Mouse (Mus musculus) ZHBTc4 (cell line): Measurements from ENCODE around the gene Ces1g.

ENCODE experiments used
- DNase-seq: peaks from one replicate; pipeline ENCODE4 v3.0.0-alpha.2; 2011; ENCODE audit warnings: low read depth, low spot score

Gene Ces1g

DNA sequence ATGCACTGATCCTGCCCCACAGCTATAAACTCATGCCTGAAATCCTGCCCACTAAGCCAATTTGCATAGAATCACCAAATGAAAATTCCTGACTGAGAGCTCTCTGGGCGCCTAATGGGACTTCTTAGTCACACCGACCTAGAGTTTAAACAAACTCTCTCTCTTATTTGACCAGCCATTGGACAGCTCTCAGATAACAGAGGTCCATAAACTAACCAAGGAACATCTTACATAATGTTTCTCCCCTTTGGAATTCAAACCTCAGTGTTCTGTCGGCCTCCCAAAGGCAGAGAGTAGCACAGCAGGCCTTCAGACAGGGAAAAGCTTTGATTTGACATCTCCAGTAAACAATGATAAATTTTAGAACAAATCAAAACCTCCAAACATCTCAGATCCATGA, at the start of gene Ces1g:
Gene Ces1g (minus strand): TSS at position 102 of the 400 bp plus-strand sequence.
- no peak for DNase-seq

DNA sequence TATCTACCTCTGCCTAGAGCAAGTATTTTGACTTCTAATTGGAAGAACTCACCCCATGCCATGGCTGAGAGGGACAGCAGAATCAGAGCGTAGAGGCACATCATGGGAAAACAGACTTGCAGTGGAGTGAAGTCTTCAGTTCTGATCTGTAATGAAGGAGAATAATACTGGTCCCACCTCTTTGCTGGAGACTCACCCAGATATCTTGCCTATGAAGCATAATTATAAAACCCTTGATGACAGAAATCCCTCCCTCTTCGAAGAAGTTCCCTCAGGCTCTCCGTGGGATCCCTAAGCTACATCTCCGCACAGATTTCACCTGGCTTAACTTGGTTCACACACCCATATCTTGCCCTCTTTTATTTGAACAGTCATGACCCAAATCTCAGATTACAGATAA, 42.5 kb upstream of the Ces1g start, which contains the start of gene Ces1h:
Gene Ces1h (minus strand): TSS at position 101 of the 400 bp plus-strand sequence.
- DNase-seq, result no peak

DNA sequence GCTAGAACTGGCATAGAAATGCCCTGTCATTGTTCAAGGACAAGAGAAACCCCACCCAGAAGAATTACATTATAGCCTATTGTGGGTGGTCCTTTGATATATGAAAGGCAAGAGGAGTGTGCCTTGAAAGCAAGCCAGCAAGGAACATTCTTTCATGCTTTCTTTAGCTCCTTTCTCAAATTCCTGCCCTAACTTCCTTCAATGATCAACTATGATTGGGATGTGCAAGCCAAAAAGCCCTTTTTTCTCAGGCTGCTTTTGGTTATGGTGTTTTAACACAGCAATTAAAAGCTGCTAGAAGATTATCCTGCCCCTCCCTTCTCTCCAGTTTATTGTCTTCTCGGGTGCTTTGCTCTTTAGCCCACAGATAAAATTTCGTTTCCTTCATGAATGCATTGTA, 32.4 kb upstream of the Ces1g start:
- peak; percentile 19 for DNase-seq

DNA sequence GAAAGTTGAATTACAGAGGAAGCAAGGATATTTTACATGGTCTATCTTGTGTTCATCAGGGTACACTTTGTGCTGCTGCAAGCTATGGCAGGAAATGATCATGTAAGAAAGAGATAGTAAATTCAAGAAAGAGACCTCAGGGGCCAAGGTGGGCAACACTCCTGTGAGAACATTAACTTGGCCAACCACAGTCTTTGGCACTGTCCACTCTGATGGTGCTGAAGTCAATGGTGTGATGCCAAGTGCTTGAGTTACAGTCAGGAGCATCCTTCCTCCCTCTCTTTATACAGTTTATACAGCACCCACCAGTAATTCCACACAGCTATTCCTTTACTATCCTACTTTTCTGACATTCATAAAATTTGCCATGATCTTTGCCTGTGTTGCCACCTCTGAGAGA, 23.0 kb upstream of the Ces1g start:
- DNase-seq, result peak; percentile 17

DNA sequence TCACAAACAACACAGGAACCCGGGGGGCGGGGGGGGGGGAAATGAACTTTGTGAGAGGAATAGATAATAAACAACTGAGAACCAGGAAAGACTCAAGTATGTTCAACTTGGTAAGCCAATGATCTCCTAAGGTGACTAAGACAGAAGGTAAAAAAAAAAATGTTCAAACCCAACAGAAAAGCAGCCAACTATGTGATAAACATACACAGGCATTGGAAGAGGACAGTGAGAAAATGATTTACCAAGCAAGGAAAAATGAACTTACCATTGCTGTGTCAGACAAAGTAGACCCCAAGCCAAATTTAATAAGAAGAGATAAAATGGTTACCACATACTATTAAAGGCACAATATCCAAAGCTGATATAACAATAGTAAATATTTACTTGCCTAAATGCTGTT, 2.4 kb upstream of the Ces1g start:
- no peak for DNase-seq

DNA sequence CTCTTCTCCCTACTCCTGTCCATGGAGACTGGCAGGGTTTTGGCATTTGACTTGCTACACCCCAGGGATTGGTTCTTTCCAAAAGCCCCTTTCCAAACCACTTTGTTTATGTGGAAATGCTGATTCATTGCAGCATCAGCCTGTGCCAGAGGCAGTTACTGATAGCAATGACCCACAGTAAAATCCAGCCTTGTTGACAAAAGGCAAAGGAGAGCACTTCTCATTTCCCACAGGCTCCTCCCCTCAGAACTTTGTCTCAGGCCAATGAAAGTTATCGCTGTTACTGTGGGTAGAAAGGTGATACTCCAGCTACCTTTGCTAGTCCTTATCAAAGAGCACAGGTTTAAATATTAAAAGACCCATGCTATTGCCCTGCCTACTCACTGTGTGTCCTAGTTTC, 4.4 kb downstream of the Ces1g start:
- no peak for DNase-seq

DNA sequence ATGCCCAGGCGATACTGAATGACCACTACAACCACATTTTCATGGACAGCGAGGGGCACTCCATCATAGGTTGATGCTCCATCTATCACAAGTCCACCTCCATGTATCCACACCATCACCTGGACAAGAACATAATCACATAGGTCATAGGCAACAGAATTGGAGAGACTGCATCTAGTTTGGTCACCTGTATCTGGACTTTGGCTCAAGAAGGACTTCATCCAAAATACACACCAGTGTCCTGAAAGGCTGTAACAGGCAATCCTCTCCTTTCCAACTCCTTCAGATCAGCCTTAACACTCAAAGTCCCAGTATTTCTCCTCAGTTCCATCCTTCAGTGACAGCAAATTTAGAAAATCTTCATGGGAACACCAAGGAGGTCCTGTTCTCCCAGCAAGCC, 6.0 kb downstream of the Ces1g start:
- no peak for DNase-seq

DNA sequence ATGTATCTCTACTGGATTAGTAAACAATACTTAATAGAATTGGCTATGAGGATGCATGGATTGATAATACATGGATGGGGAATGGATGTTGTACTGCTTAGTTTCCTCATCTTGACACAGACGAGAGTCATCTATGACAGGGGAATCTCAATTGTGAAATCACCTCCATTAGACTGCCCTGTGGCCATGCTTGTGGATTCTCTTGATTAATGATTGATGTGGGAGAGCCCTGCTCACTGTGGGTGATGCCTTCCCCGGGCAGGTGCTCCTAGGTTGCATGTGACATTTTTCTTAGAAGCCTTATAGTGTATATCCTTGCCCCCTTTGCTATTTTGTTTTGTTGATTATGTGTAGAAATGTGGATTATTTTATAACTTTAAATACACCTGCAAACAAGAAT, 12.0 kb downstream of the Ces1g start:
- DNase-seq, result no peak

DNA sequence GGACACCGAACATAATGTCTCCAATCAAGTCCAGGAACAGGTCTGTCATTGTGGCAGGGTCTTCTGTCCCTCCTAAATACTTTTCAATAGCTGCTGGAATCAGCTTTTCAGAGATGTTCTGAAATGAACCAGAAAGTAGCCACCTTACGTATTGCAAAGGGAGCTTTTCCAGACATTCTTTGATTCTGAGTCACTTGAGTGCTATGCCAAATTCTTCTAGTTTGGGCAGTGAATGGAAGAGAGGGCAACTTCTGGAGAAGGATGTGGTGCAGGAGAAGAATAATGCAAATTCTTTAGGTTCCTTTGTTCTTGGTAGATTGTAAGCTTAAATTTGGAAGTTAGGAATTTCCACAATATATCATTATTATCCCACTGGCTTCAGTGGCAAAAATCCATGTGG, 20.1 kb downstream of the Ces1g start:
- DNase-seq, result no peak

DNA sequence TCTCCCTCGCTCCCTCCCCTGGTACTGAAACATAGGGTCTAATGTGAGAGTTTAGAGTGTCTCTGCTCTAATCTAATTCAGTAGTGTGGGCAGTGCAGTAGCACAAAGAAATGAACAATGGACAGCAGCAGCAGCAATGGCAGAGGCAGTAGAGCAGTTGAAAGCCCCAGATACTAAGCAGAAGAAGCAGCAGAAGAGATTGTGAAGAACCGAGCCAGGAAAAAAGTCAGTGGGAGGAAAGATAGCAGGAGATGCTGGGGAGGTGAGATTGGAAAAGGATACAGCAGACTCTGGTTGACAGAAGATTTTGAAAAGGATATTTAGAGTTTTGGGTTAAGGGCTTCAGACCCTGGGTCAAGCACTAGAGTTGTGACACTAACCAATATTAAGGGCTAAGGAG, 21.6 kb downstream of the Ces1g start:
- DNase-seq, result no peak

DNA sequence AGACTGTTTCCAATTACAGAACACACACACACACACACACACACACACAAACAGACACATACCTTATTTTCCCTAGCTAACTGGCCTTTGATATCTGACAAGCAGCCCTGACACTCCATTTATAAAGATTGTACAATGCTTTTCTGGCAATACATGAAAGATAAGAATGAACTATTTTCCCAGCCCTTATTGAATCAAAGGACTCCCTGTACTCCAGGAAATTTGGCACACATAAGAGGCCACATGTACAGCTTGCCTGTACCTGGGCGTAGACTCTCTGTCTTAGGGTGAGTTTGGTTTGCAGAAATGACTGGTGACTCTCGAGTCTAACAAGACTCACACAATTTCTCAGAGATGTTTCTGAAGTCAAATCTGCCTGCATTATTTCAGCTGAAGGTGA, 53.2 kb downstream of the Ces1g start:
- no peak for DNase-seq

DNA sequence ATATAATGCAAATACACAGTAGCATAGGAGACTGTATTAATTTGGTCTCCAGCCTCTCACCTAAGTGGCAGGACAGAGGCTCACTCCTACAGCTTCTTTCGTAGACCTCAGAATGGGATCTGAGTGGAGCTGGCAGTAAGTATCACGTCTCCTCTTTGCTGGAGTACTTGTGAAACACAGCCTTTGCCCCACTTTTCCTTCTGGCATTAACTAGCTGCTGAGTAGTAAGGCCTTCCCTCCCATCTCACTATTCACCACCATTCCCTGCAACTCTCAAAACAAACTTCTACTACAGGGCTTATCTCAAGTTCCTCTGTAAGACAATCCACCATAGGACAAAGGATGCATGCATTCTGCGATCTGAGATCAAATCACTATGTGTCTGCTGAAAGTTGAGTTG, 54.8 kb downstream of the Ces1g start:
- DNase-seq, result no peak

DNA sequence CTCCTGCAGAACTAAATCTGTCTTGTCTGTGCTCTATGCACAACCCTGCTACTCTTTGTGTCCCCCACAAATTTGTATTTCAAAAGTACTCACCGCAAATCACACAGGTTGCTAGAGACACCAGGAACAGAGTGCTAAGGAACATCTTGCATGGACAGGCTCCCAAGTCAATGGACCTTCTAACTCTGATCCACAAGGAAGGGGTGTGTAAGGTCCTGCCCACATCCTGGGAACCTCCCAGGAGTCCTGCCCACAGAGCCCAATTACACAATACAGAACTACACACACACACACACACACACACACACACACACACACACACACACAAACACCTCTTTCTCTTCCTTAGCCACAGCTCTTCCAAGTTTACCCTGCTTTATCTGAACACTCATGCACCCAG, 57.6 kb downstream of the Ces1g start, which contains the start of gene Ces1f:
Gene Ces1f (minus strand): TSS at position 192 of the 400 bp plus-strand sequence.
- no peak for DNase-seq

DNA sequence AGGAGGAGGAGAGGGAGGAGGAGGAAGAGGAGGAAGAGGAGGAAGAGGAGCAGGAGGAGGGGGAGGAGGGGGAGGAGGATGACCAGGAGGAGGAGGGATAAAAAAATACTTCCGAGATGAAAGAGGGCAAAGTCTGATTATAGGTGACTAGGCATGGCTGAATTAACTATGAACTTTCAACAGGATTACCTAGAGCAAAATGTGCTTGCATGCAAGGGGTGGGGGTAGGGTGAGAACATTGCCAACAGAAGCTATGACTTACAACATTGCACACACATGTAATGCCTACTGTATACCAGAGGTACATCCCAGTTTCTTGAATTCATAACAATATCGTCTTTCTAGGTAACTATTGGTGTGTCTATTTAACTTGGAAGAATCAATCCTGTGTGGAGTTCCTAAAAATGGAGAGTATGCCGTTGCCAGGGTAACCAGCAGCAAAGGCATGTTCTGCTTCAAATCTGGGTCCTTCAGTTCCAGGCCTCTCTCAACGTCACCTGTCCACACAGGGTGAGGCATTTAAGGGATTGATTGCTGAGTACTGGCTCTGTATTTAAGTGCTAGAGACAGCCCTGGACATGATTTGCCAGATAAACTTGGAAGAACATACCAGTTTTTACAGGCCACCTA, 58.8 kb downstream of the Ces1g start:
- no peak for DNase-seq

DNA sequence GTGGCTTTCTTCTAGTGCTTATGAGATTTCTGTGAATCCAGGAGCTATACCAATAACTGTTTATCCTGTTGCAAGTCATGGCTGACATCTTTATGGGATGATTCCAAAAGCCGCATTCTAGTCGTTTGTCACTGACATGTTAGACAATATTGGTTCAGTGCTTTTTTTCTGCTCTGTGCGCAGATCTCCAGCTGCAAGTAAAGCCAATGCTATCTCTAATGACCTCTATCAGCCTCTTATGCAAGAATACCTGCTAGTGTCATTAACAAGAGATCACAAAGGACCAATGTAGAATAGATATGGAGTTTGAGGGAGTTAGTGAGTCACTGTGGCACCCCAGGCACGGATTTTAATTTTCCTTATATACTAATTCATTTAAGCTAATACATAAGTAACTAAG, 62.5 kb downstream of the Ces1g start:
- DNase-seq, result no peak

DNA sequence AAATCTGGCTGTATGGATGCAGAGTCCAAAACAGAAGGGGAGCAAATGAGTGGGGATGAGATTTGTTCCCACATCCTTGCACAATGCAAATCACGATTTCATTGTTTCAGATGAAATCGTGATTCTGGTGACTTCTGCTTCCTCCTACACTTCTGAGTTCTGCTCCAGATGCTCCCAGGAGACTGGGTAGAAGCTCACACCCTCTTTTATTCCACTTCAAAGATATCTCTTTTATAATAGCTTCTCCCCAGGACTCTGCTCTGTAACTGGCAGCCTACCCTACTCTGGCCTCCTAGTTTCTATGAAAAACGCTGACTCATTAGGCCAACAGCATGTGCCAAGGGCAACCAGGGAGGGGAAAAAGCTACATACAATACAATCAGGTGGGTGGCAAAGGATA, 63.8 kb downstream of the Ces1g start:
- no peak for DNase-seq

DNA sequence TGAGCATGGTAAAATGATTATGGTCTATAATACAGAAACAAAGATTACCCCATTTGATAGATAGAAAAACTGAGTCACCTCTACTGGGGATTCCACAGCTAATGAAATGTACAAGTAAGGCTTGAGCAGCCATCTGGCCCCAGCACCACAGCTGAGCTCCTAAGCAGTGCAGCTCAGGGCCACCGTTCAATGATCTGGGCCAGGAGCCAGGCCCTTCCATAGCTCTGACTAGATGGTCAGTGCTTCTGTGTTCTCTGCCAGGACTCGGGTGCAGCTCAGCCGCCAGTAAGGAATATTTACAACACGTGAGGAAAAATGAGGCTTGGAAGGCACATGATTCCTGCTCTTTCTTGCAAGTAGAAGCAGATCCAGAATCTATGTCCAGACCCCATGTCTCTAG, 64.4 kb downstream of the Ces1g start:
- no peak for DNase-seq

DNA sequence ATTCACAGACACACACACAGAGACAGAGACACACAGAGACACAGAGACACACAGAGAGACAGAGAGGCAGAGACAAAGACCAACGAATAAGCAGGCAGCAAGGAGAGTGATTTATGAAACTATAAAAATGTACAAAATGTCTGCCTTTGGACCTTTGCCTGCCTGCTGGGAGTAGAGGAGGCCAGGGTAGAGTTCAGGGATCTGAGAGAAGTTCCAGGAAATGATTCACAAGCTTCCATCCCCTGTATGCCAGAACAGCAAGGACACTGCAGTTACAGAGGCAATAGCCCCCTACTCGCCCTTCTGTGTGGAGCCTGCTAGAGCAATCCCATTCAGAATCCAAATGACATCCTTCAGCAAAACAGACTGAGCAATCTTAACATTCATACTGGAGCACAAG, 75.7 kb downstream of the Ces1g start:
- DNase-seq, result no peak

DNA sequence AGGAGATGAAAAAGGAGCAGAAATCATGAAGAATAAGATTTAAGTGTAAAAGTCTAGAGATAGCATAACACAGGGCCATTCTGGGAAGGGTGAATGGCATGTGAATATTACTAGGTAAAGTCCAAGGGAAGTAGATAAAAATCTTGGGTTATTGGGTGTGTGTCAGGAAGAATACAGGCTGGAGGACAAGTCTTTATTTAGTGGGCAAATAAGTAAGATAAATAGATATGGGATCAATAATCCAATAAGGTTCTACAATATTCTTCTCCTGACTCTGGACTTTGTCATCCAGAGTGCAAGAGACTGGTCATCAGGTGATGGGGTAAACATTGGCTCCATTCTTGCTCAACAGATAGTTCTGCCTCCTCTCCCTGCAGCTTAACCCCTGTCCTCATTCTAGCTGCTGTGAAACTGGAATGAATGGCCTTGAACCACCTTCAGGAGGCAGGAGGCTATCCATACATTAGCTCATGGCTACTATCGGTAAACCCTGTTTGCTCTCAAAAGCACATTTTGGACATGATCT, 84.6 kb downstream of the Ces1g start:
- DNase-seq, result no peak
